Mouse (Mus musculus): ENCODE data around the gene Plb1. TPM values are rescaled to one million over a fixed set of nuclear protein-coding genes. Genes with fewer than 3 reads are reported as not detected.

Plb1 gene
- total RNA-seq, 2 experiments from 2014 or later = not detected

DNA sequence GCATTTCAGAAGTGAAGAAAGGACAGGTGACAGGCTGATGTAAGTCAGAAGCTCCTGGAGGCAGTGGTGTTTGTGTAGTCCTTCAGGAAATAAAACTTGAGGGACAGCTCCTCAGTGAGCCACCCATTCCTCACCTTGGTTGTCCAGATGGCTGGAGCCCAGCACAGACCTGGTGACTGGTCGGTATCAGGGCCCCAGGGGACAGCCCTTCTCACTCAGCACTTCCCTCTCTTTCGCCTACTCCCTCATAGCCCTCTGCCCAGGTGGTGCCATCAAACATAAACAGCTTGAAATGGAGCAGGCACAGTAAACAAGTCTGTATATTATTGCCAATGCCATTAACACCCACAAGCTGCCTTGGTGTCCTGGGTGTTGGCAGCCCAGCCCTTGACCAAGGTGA, 8.2 kb downstream of the Plb1 start:
- ATAC-seq (replicated peaks; ENCODE audit: low FRiP score, poor library complexity, severe bottlenecking) = no peak

GRCm38 (mm10) chr5:32243286-32243885, 10.9 kb downstream of the Plb1 start:
- no peak for ATAC-seq (replicated peaks; ENCODE audit: low FRiP score, poor library complexity, severe bottlenecking)

- ATAC-seq (replicated peaks; ENCODE audit: low FRiP score, poor library complexity, severe bottlenecking) = no peak
These were observed 12.9 kb downstream of the Plb1 start for GRCm38 (mm10) chr5:32245385-32245784.

DNA sequence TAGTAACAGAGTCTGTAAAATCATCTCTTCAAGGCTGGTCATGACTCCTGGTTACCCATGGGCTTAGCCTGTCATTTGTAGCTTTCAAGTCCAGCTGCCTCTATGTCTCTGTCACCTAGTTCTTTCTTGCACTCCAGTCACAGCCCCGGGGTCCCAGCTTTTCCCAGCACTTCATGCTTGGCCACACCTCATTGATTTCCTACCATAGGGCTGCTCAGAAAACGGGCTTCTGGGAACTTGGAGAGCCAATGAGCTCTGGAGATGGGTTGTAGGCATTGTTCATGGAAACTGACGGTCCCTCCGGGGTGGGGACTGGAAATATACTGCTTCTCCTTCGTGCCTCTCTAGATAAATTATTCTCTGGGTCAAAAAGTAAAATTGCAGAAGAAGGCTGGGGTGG, 28.2 kb downstream of the Plb1 start:
- no peak for ATAC-seq (replicated peaks; ENCODE audit: low FRiP score, poor library complexity, severe bottlenecking)

DNA sequence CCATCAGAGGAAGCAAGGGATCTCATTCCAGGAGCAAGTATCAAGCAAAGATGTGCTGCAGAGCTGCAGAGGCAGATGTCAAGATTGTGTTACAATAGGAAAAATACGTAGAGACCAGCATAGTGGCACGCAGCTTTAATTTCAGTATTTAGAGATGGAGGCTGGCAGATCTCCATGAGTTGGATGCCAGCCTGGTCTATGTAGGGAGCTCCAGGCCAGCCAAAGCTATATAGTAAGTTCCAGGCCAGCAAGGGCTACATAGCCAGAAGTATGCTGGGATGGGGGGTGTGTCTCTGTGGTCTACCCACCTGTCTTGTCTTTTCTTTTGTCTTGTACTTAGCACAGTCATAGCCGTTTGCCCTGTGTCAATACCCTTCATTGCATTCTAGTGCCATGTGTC, 28.7 kb downstream of the Plb1 start:
- no peak for ATAC-seq (replicated peaks; ENCODE audit: low FRiP score, poor library complexity, severe bottlenecking)

- ATAC-seq (replicated peaks; ENCODE audit: low FRiP score, poor library complexity, severe bottlenecking) = no peak
These were observed 30.0 kb downstream of the Plb1 start for GRCm38 (mm10) chr5:32262534-32262933.

- ATAC-seq (replicated peaks; ENCODE audit: low FRiP score, poor library complexity, severe bottlenecking) = no peak
These were observed 40.0 kb downstream of the Plb1 start for GRCm38 (mm10) chr5:32272502-32272901.

GRCm38 (mm10) chr5:32278000-32278694, 45.6 kb downstream of the Plb1 start:
- no peak for ATAC-seq (replicated peaks; ENCODE audit: low FRiP score, poor library complexity, severe bottlenecking)

DNA sequence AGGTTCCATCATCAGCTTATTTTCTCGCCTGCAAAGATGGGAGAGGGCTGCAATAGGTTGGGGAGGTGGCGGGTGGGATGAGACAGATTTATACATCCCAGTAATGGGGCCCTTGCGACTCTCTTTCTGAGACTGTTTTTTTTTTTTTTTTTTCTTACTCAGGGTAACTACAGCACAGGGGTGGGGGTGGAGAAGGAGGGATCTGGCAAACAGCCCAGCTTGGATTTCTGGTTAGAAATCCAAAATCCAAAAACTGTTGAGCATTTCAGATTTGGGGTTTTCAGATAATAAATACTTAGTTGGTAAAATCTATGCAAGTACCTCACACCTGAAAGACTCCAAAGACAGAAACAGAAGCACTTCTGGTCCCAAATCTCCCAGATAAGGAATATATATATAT, 47.6 kb downstream of the Plb1 start:
- no peak for ATAC-seq (replicated peaks; ENCODE audit: low FRiP score, poor library complexity, severe bottlenecking)

DNA sequence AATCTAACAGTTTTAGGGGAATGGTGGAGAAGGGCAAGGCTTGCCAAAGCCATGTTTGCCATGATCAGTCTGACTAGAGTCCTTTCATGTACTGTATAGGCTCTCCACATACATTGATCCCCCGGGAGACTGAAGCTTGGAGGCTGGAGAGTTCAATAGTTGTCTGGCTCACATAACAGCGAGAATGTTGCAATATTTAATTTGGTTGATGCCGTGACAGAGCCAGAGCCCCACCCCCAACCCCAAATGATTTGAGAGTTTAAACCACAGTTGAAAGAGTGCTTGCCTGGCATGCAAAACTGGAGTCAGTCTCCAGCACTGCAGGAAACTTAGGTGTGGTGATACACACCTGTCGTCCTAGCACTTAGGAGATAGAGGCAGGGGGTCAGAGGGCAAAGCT, 49.8 kb downstream of the Plb1 start:
- no peak for ATAC-seq (replicated peaks; ENCODE audit: low FRiP score, poor library complexity, severe bottlenecking)

GRCm38 (mm10) chr5:32283457-32283856, 50.9 kb downstream of the Plb1 start:
- no peak for ATAC-seq (replicated peaks; ENCODE audit: low FRiP score, poor library complexity, severe bottlenecking)

- ATAC-seq (replicated peaks; ENCODE audit: low FRiP score, poor library complexity, severe bottlenecking) = no peak
These were observed 53.8 kb downstream of the Plb1 start for GRCm38 (mm10) chr5:32286315-32286714.

- no peak for ATAC-seq (replicated peaks; ENCODE audit: low FRiP score, poor library complexity, severe bottlenecking)
These were observed 55.5 kb downstream of the Plb1 start for GRCm38 (mm10) chr5:32288021-32288420.

GRCm38 (mm10) chr5:32291316-32291715, 58.8 kb downstream of the Plb1 start:
- no peak for ATAC-seq (replicated peaks; ENCODE audit: low FRiP score, poor library complexity, severe bottlenecking)

DNA sequence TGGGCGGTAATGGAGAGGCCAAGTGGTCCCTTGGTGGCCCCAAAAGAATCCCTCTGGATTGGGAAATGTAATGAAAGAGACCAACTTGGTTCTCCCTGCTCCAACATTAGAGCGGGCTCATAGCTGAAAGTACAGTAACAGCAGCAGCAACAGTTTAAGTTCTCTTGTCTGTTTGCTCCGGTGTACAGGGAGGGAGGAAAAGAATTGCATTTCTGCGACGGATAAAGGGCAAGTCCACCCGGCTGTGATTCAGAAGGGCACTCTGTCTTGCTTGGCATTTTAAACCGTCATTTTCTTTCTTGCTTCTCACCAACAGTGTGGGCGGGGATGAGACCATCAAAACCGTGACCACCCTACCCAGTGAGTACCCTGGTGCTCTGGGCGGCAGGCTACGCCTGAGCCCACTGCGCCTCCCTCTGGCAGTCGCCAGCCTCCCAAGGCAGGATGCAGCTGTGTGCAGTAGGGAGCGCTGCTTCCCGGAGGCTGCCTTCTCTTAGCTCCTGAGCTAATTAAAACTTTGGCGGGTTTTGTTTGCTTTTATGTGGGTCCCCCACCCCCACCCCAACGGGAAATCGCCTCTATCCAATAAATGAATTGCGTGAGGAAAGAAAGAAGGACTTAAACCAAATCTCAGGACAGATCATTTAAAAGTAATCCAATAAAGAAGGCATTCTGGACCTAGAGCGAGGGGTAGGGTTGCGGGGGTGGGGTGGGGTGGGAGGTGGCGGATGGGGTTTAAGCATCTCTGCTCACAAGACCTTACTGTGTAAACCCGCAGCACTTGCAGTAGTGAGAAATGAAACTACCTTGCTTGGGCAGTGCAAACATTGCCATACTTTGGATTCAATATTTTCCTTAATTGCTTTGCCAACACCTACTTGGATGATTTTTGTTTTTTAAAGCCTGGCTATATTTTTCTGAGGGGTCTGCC, 70.7 kb downstream of the Plb1 start:
- ATAC-seq (replicated peaks; ENCODE audit: low FRiP score, poor library complexity, severe bottlenecking) = no peak

GRCm38 (mm10) chr5:32307106-32307505, 74.6 kb downstream of the Plb1 start:
- ATAC-seq (replicated peaks; ENCODE audit: low FRiP score, poor library complexity, severe bottlenecking) = no peak

- ATAC-seq (replicated peaks; ENCODE audit: low FRiP score, poor library complexity, severe bottlenecking) = no peak
These were observed 76.1 kb downstream of the Plb1 start for GRCm38 (mm10) chr5:32308647-32309046.

- no peak for ATAC-seq (replicated peaks; ENCODE audit: low FRiP score, poor library complexity, severe bottlenecking)
These were observed 77.2 kb downstream of the Plb1 start for GRCm38 (mm10) chr5:32309714-32310113.

GRCm38 (mm10) chr5:32310802-32311201, 78.3 kb downstream of the Plb1 start:
- ATAC-seq (replicated peaks; ENCODE audit: low FRiP score, poor library complexity, severe bottlenecking) = no peak

DNA sequence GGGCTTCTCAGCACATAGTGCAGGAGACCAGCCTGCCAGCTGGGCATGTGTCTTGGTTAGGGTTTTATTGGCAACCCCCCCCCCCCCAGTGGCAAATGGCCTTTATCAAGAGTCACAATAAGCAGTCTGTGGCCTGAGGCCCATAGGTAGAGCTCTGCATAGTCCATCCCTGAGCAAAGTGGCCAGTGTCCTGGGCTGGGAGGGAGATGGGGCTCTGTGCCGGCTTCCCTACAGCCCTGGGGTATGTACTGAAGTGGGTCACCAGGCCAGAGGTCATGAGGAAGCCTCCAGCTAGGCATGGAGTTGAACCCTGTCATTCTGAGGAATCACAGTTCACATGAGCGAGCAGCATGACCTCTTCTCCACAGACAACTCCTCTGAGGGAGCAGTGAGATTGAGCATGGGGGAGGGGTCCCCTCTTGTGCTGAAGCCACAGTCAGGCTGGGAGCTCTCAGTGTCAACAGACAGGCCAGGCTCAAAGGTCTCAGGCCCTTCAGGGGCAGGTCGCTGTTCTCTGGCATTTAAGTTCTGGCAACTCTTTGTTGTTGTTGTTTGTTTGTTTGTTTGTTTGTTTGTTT, 79.2 kb downstream of the Plb1 start:
- ATAC-seq (replicated peaks; ENCODE audit: low FRiP score, poor library complexity, severe bottlenecking) = no peak
